Mouse (Mus musculus): ENCODE results near the gene Olfr1446. TPM values are rescaled to one million over a fixed set of nuclear protein-coding genes. Genes with fewer than 3 reads are reported as not detected.

Olfr1446 gene
- total and polyA plus RNA-seq, 3 experiments = not detected

DNA sequence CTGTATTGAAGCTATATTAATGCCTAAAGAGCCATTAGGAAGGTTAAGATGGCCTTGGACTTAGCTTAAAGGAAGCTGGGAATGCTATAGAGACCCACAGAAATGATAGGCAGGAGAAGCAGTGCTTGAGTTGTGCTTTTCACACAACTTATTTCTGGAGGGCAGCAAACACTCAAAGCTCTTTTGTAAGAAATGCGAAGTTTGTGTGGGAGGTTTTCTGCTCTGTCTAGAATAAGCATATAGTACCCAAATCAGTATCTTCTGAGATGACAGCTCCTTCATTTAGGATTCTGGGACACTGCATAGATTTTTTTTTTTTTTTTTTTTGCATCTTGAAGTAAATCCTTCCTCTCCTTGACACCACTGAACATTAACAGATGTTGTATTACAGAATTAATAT, 54.8 kb downstream of the Olfr1446 start:
- Histone ChIP-seq H3K4me3 (replicated peaks in 1 of 3; ENCODE audit: low read depth in 2 of 3, low read length in 2 of 3, poor library complexity in 1 of 3) (no peak overlapping the region), H3K79me2 (replicated peaks; ENCODE audit: control insufficient read depth, extremely low read depth, insufficient read depth, poor library complexity, severe bottlenecking) (no peaks in the 10 kb centered on the region), H3K4me1 (ENCODE audit: control insufficient read depth in 1 of 2, insufficient read depth in 2 of 2) (no peaks in the 10 kb centered on the region), H3K9me3 (replicated peaks; ENCODE audit: low read length) (no peaks in the 10 kb centered on the region), H3K27ac (ENCODE audit: insufficient read depth, low read depth) (no peak overlapping the region), H3K27me3 (replicated peaks) (no peaks in the 10 kb centered on the region), H3K4me2 (ENCODE audit: insufficient read depth, low read depth, poor library complexity, severe bottlenecking) (no peak overlapping the region), H3K36me3 (replicated peaks in 1 of 2; ENCODE audit: control insufficient read depth in 1 of 2, insufficient read depth in 1 of 2, low read length in 1 of 2) (peaks cover 11 to 22% of the 10 kb centered on the region in 2 experiments), H3K9ac (ENCODE audit: insufficient read depth, low read depth) (no peak overlapping the region)
- no peak for TF ChIP-seq MXI1 (IDR thresholded peaks at IDR 0.05; ENCODE audit: low read depth, low read length)
- in situ Hi-C loops (cut with MboI; ENCODE audit: low pct_ligation_motif_present, low pct_unique_long_range_greater_than_20kb, low sequenced_read_pairs) = no loop called here
- no peak for DNase-seq (ENCODE audit: extremely low read depth)
- dilution Hi-C loops (cut with MboI; ENCODE audit: extremely low pct_ligation_motif_present, extremely low pct_unique_long_range_greater_than_20kb, low sequenced_read_pairs) = no loop called here

Other genes starting within 250 kb of the Olfr1446 start
- not detected in 2 replicates for gene Olfr1442, start 223.1 kb downstream of the Olfr1446 start, total RNA-seq (2012; rRNA removed)
- gene Olfr1442, start 223.1 kb downstream of the Olfr1446 start, total RNA-seq (2014; rRNA removed) = not detected in 2 replicates
- not detected in 2 replicates for gene Olfr1442, start 223.1 kb downstream of the Olfr1446 start, polyA plus RNA-seq (2012; ENCODE audit: insufficient read length, low read depth)
- gene Olfr1443, start 215.4 kb downstream of the Olfr1446 start, total RNA-seq (2012; rRNA removed) = not detected in 2 replicates
- gene Olfr1443, start 215.4 kb downstream of the Olfr1446 start, total RNA-seq (2014; rRNA removed) = not detected in 2 replicates
- not detected in 2 replicates for gene Olfr1443, start 215.4 kb downstream of the Olfr1446 start, polyA plus RNA-seq (2012; ENCODE audit: insufficient read length, low read depth)
- not detected in 2 replicates for gene Keg1, start 197.7 kb downstream of the Olfr1446 start, total RNA-seq (2012; rRNA removed)
- gene Keg1, start 197.7 kb downstream of the Olfr1446 start, total RNA-seq (2014; rRNA removed) = not detected in 2 replicates
- not detected in 2 replicates for gene Keg1, start 197.7 kb downstream of the Olfr1446 start, polyA plus RNA-seq (2012; ENCODE audit: insufficient read length, low read depth)
- 1.6 and 1.7 TPM in 2 replicates for gene Cntf, start 127.9 kb downstream of the Olfr1446 start, total RNA-seq (2012; rRNA removed)
- gene Cntf, start 127.9 kb downstream of the Olfr1446 start, total RNA-seq (2014; rRNA removed) = 2.2 and 2.4 TPM in 2 replicates
- 2.4 and 3.6 TPM in 2 replicates for gene Cntf, start 127.9 kb downstream of the Olfr1446 start, polyA plus RNA-seq (2012; ENCODE audit: insufficient read length, low read depth)
- 19.3 and 25.5 TPM in 2 replicates for gene Zfp91, start 97.4 kb downstream of the Olfr1446 start, total RNA-seq (2012; rRNA removed)
- 44.8 and 49.2 TPM in 2 replicates for gene Zfp91, start 97.4 kb downstream of the Olfr1446 start, total RNA-seq (2014; rRNA removed)
- 44.7 and 46.4 TPM in 2 replicates for gene Zfp91, start 97.4 kb downstream of the Olfr1446 start, polyA plus RNA-seq (2012; ENCODE audit: insufficient read length, low read depth)
- gene Lpxn, start 97.3 kb downstream of the Olfr1446 start, total RNA-seq (2012; rRNA removed) = 39.2 and 43.0 TPM in 2 replicates
- gene Lpxn, start 97.3 kb downstream of the Olfr1446 start, total RNA-seq (2014; rRNA removed) = 140 and 149 TPM in 2 replicates
- 61.6 and 66.4 TPM in 2 replicates for gene Lpxn, start 97.3 kb downstream of the Olfr1446 start, polyA plus RNA-seq (2012; ENCODE audit: insufficient read length, low read depth)
- not detected in 2 replicates for gene Gm5244, start 46.8 kb downstream of the Olfr1446 start, total RNA-seq (2012; rRNA removed)
- not detected in 2 replicates for gene Gm5244, start 46.8 kb downstream of the Olfr1446 start, total RNA-seq (2014; rRNA removed)
- gene Gm5244, start 46.8 kb downstream of the Olfr1446 start, polyA plus RNA-seq (2012; ENCODE audit: insufficient read length, low read depth) = not detected in 2 replicates
- gene Olfr1444, start 36.2 kb downstream of the Olfr1446 start, total RNA-seq (2012; rRNA removed) = not detected in 2 replicates
- gene Olfr1444, start 36.2 kb downstream of the Olfr1446 start, total RNA-seq (2014; rRNA removed) = not detected in 2 replicates
- not detected in 2 replicates for gene Olfr1444, start 36.2 kb downstream of the Olfr1446 start, polyA plus RNA-seq (2012; ENCODE audit: insufficient read length, low read depth)
- not detected in 2 replicates for gene Olfr1445, start 9.7 kb downstream of the Olfr1446 start, total RNA-seq (2012; rRNA removed)
- gene Olfr1445, start 9.7 kb downstream of the Olfr1446 start, total RNA-seq (2014; rRNA removed) = not detected in 2 replicates
- not detected in 2 replicates for gene Olfr1445, start 9.7 kb downstream of the Olfr1446 start, polyA plus RNA-seq (2012; ENCODE audit: insufficient read length, low read depth)
- gene Olfr1447, start 10.2 kb upstream of the Olfr1446 start, total RNA-seq (2012; rRNA removed) = not detected in 2 replicates
- not detected in 2 replicates for gene Olfr1447, start 10.2 kb upstream of the Olfr1446 start, total RNA-seq (2014; rRNA removed)
- not detected in 2 replicates for gene Olfr1447, start 10.2 kb upstream of the Olfr1446 start, polyA plus RNA-seq (2012; ENCODE audit: insufficient read length, low read depth)
- not detected in 2 replicates for gene Olfr1448, start 30.9 kb upstream of the Olfr1446 start, total RNA-seq (2012; rRNA removed)
- not detected in 2 replicates for gene Olfr1448, start 30.9 kb upstream of the Olfr1446 start, total RNA-seq (2014; rRNA removed)
- gene Olfr1448, start 30.9 kb upstream of the Olfr1446 start, polyA plus RNA-seq (2012; ENCODE audit: insufficient read length, low read depth) = not detected in 2 replicates
- gene Olfr1449, start 37.3 kb upstream of the Olfr1446 start, total RNA-seq (2012; rRNA removed) = not detected in 2 replicates
- not detected in 2 replicates for gene Olfr1449, start 37.3 kb upstream of the Olfr1446 start, total RNA-seq (2014; rRNA removed)
- not detected in 2 replicates for gene Olfr1449, start 37.3 kb upstream of the Olfr1446 start, polyA plus RNA-seq (2012; ENCODE audit: insufficient read length, low read depth)
- not detected in 2 replicates for gene Olfr1450, start 56.7 kb upstream of the Olfr1446 start, total RNA-seq (2012; rRNA removed)
- gene Olfr1450, start 56.7 kb upstream of the Olfr1446 start, total RNA-seq (2014; rRNA removed) = not detected in 2 replicates
- gene Olfr1450, start 56.7 kb upstream of the Olfr1446 start, polyA plus RNA-seq (2012; ENCODE audit: insufficient read length, low read depth) = not detected in 2 replicates
- not detected in 2 replicates for gene Olfr1451, start 101.5 kb upstream of the Olfr1446 start, total RNA-seq (2012; rRNA removed)
- not detected in 2 replicates for gene Olfr1451, start 101.5 kb upstream of the Olfr1446 start, total RNA-seq (2014; rRNA removed)
- not detected in 2 replicates for gene Olfr1451, start 101.5 kb upstream of the Olfr1446 start, polyA plus RNA-seq (2012; ENCODE audit: insufficient read length, low read depth)
- not detected in 2 replicates for gene Olfr1453, start 134.8 kb upstream of the Olfr1446 start, total RNA-seq (2012; rRNA removed)
- not detected in 2 replicates for gene Olfr1453, start 134.8 kb upstream of the Olfr1446 start, total RNA-seq (2014; rRNA removed)
- gene Olfr1453, start 134.8 kb upstream of the Olfr1446 start, polyA plus RNA-seq (2012; ENCODE audit: insufficient read length, low read depth) = not detected in 2 replicates
- not detected in 2 replicates for gene Olfr1454, start 167.1 kb upstream of the Olfr1446 start, total RNA-seq (2012; rRNA removed)
- gene Olfr1454, start 167.1 kb upstream of the Olfr1446 start, total RNA-seq (2014; rRNA removed) = not detected in 2 replicates
- gene Olfr1454, start 167.1 kb upstream of the Olfr1446 start, polyA plus RNA-seq (2012; ENCODE audit: insufficient read length, low read depth) = not detected in 2 replicates
- gene Olfr1457, start 204.4 kb upstream of the Olfr1446 start, total RNA-seq (2012; rRNA removed) = not detected in 2 replicates
- not detected in 2 replicates for gene Olfr1457, start 204.4 kb upstream of the Olfr1446 start, total RNA-seq (2014; rRNA removed)
- not detected in 2 replicates for gene Olfr1457, start 204.4 kb upstream of the Olfr1446 start, polyA plus RNA-seq (2012; ENCODE audit: insufficient read length, low read depth)
- gene Olfr1458, start 213.3 kb upstream of the Olfr1446 start, total RNA-seq (2012; rRNA removed) = not detected in 2 replicates
- gene Olfr1458, start 213.3 kb upstream of the Olfr1446 start, total RNA-seq (2014; rRNA removed) = not detected in 2 replicates
- gene Olfr1458, start 213.3 kb upstream of the Olfr1446 start, polyA plus RNA-seq (2012; ENCODE audit: insufficient read length, low read depth) = not detected in 2 replicates